Mouse (Mus musculus) cerebellum, adult 11 months (tissue): ENCODE measurements around the gene 0610030E20Rik.
A peak's percentile ranks its signal among the peaks of the same experiment; 100 is the strongest.

Experiments
- DNase-seq: peaks from one replicate; pipeline ENCODE4 v3.0.0; 2022

Gene 0610030E20Rik

DNA sequence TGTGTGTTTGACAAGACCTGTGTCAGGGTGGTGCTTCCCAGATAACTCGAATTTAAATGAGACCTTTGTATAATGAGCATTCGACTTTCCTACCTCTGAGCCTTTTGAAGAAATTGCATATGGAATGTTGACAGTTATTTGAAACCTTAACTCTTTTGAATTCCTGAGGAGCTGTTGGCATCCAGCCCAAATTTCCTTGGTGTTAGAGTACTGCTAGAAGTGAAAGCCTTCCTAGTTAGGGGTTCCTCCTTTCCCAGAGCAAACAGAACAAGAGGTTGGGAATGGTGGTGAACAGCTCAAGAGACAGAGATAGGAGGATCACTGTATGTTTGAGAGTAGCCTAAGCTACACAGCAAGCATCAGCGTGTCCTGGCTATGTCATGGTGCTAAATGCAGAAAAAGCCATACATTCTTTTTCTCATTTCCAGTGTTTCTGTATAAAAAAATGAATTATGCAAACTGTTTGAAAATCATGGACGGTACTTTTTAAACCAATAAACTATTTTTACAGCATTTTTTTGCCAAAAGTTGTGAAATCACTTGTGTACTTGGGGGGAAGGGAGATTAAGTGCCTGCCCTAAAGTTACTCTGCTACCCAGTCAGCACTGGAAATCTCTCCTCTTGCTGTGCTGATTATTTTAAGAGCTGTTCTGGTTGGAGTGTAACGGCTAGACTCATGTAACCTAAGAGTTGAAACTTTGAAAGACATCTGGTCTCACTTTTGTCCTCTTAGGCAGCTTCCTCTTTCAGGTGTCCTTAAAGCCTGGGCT is 5.7 kb downstream of the 0610030E20Rik start:
- DNase-seq = no peak

DNA sequence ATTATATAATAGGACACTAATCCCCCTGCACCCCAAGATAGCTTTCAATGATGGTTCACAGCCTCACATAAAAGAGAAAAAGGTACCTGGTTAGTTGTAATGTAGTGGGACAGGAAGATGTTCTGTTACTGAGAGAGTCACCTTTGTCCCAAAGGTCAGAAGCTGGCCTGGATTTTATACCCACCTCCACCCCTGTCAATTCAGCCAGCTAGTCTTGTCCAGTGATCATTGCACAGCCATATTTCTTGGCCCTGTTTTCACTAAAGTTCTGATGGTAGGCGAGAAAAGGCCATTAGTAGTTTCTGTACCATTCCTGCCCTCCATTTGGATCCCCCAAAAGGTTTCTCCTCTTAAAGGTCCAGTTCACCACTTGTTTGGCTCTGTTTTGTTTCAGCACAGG is 6.9 kb downstream of the 0610030E20Rik start:
- no peak for DNase-seq

DNA sequence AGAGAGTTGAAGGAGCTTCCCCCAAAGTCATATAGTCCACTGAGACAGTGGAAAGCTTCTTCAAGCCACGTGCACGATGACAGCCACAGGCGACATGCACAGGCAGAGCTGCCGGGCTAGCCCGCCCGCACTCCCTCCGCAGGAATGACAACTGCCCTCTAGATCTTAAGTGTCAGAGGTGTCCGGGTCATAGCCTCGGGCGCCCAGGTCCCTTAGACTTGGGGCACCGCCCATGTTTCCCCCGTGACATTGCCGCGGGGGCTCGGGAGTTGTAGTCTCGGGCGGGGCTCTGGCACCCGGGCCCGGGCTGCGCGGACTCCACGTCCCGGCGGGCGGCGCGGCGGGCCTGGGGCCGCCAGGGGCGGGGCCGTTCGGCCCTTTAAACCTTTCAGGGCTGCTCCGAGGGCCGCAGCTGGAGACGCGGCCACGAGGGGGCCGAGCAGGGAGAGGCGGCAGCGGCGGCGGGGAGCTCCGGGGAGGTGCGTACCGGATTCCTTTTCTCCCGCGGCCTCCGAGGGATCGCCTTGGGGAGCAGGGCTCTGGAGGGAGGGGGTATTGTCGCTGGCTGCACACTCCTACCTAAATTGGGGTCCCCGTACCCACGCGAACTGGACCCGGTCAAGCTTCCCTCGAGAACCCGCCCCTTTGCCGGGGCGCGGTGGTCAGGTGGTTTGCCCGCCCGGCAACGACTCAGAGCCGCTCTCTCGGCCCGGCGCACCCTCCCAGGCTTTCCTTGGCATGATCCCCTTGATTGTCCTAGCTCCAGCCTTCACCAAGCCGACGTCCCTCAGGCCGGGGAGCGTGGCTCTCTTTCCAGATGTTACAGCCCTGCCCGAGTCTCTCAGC is 8.2 kb downstream of the 0610030E20Rik start, which contains the start of gene Tmem150a:
Gene Tmem150a (plus strand): TSS at position 382 of the 846 bp plus-strand sequence.
- peak; percentile 66 for DNase-seq

DNA sequence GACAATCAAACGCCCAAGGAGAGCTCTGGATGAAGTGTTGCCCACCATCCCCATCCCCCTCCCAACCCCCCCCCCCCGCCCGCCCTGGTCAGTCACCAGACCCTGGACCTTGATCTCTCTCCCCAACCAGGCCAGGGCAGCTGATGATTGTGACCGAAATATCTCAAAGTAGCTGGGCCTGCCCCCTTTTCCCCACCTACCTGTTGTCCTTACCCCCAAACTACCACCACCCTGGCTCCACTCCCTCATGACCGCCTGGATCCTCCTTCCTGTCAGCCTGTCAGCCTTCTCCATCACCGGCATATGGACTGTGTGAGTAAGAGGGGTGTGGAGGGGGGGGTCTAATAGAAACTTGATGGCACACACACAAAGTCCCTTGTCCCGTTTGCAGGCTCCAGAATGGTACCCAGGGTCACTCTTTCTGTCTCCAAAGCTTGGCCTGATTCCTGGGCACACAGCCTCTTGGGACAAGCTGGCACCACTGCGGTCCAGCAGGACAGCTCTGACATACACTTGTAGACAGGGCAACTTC is 8.9 kb downstream of the 0610030E20Rik start:
- no peak for DNase-seq

DNA sequence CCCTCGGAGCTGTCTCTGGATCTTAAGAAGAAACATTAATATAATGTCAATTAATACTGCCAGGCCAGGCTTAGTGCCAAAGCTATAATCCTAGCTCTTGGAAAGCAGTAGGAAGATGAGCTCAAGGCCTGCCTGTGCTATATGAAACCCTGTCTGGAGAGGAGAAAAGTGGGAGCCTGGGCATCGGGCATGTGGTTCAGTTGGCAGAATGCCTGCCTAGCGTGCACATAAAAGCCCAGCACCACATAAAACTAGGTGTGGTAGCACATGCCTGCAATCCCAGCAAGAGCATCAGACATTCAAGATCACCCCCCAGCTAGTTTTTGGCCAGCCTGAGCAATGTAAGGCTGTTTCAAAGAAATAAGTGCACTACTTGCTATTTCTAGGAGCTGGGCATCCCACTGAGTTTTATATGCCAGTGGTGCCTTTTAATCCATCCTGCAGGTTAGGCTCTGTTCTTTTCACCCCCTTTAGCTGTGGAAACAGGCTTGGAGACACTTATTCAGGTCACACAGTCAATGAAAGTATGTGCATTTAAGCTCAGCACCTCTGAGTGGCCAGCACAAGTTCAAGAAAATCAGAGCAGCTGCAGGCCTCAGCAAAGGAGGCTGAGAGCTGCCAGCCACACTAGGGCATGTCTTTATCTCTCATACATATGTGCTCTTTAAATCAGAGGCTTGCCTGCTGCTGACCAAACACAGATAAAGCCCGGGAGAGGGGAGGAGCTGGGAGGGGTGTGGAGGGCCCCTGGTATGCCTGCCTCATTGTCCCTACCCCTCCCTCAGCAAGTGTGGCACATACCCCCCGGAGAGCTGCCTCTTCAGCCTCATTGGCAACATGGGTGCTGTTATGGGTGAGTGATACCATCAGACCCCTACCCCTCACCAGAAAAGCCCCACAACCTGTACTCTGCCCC is 10.3 kb downstream of the 0610030E20Rik start:
- no peak for DNase-seq

DNA sequence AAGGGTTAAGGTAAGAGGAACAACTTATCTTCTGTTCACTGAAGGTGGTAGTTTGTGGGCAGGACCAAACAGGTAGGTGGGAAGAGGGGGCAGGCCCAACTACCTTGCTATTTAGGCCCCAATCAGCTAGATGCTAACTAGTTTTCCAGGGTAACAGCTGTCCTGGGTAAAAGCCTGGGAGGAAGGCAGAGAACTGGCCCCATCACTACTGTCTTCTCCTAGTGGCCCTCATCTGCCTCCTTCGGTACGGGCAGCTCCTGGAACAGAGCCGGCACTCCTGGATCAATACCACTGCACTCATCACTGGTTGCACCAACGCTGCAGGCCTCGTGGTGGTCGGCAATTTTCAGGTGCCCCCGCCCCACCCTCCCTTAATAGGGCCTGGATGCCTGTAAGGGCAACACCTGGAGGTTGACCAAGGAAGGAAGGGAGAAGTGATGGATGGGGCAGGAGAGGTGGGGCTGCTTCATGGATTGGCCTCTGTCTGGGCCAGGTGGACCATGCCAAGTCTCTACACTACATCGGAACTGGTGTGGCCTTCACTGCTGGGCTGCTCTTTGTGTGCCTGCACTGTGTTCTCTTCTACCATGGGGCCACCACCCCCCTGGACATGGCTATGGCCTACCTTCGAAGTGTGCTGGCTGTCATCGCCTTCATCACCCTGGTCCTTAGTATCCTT is 11.1 kb downstream of the 0610030E20Rik start:
- DNase-seq = no peak

DNA sequence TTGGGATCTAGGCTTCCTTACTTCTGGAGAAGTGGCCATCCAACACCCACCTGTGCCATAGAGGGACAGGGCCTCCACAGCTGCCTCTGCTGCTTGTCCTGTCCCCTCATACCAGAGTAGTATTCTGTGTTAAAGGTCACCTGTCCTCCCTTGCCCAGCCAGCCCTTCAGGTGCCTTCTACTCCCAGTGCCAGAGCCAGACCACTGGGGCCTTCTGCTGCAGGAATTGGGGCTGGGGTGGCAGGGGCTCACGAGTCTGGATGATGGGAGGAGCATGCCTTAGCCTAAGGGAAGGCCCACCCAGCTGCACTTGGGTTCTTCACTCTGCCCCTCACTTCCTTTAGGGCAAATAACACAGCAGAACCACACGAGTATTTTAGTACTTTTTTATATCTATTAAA is 12.2 kb downstream of the 0610030E20Rik start:
- no peak for DNase-seq

DNA sequence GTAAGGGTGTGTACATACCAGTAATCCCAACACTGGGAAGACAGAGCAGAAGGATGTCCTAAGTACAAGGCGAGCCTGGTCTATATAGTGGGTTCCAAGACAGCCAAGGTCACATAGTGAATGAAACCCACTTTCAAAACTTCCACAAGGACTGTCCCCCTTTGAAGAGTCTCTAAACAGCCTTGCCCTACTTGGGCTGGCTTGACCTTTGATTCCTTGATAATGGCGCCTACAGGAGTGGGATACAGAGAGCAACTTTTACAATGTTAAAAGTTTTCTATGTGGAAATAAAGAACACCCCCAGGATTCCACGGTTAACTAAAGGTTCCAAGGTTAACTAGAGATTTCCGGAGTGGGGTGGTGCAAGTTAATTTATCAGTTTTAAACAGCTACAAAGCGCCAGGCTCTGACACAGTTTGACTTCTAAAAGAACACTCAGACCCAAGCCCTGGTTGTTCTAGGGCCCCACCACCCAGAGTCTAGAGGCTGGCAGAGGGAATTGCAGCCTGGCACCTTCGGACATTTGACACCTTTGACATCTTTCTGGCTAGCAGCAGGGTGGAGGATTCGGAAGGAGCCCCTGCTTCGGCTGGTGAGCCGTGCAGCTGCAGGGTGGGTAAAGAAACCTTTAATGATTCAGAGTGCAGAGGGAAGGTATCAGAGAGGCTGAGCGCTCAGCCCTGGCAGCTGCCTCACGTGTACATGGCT is 12.9 kb downstream of the 0610030E20Rik start:
- no peak for DNase-seq

DNA sequence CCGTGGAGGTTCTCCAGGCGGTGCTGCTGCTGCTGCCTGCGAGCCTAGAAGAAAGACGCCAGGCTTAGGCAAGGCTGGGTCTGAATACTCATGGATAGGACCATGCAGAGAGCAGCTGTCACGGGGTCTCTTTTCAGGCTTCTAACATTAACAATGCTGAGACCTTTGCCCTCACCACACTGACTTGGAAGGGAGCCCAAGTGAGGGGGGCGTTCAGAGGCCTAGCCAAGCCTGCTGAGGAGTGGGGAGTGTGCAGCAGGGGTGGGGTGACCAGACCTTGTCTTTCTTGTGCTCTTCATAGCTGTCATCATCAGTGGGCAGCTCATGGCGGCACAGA is 13.4 kb downstream of the 0610030E20Rik start:
- no peak for DNase-seq

DNA sequence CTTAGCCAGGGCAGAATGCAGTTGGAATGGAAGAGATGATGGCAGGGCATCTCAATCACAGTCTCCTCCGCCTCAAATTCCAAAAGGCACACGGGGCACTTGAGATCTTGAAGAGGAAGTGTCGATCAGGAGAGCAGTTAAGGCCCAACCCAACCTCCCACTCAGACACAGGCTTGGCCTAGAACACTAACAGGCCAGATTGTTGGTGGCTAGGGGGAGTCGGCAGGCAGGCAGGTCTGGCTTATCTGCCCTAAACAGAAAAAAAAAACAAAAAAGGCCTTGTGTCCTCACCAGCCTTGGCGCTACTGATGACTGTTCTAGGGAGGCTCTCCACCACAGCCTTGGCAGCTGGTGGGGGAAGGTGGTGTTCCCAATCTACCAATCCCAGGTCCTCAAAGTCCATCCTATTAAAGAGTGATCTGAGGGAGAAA is 14.0 kb downstream of the 0610030E20Rik start:
- no peak for DNase-seq

DNA sequence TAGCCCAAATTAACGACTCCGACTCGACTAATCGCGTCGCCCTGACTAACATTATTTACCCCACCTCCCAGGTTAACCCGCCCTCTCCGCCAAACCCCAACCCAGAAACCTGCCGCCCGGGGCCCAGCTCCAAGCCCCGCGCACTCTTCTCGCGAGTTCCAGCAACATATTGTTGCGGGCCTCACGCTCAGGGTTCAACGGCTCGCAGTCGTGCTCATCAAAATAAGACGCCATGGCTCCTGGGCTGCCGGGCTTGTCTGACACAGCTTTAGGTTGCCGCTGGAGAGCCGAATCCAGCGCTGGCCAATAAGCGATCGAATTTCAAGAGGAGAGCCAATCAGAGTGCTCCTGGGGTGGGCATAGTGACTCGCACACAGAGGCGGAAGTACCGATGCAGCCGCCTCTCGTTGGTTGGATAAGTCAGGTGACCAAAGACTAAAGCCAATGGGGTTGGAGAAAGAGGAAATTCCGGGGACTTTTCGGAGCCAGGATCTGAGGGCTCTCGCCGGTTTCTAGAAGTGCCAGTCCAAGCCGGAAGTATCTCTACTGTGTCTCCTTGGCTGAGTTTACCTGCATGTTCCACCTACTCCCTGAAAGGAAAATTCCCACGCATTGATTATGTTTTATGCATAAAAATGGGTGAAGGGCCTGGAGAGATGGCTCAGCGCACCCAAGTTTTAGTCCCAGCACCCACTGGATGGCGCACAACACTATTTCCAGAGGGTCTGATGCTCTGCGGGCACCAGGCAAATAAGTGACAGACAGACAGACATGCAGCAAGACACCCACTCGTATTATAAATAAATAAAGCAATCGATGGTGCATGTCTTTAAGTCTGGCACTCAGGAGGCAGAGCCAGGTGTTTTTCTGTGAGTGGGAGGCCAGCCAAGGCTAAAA is 15.3 kb downstream of the 0610030E20Rik start:
- DNase-seq = peak; percentile 94

DNA sequence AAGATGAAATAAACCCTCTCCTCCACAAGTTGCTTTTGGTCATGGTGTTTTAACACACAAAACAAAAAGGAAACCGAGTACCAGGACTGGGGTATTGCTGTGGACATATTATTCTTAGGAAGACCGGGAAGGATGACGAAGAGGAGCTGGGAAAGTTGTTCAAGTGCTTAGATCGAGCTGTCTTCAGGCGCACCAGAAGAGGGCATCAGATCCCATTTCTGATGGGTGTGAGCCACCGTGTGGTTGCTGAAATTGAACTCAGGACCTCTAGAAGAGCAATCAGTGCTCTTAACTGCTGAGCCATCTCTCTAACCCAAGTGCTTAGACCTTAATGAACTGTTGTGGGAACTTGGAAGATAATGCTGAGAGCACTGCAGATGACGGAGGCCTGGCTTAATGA is 16.9 kb downstream of the 0610030E20Rik start:
- no peak for DNase-seq

DNA sequence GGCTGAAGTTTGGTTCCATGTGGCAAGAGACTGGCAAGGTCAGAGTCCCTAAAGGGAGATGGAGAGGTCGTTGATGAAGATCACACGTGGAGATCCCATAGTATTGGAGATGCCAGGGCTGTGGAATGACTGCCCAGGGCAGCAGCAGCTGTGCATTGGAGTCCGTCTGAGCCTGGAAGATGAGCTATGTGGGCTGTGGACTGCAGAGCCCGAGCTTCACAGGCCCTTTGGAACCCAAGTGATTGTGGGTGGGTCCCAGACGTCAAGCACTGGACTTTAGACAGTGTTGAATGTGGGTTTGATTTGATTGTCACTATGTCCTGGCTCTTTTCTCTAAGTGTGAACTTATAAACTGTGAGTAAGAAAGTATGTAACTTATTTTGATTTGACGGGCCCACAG is 17.9 kb downstream of the 0610030E20Rik start:
- DNase-seq = no peak

DNA sequence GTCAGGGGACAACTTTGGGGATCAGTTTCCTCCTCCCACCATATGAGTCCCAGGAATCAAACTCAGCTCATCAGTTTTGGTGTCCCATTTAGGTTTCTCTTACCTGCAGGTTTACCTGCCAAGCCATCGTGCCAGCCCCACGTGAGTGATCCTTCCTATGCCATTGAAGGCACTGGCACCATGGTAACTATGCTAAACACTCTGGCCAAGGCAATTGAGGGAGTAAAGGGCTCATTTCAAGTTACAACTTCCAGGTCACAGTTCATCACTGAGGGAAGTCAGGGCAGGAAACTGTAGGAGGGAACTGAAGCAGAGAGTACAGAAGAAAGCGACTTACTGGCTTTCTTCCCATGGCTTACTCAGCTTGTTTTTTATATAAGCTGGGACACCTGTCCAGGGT is 19.2 kb downstream of the 0610030E20Rik start:
- no peak for DNase-seq

DNA sequence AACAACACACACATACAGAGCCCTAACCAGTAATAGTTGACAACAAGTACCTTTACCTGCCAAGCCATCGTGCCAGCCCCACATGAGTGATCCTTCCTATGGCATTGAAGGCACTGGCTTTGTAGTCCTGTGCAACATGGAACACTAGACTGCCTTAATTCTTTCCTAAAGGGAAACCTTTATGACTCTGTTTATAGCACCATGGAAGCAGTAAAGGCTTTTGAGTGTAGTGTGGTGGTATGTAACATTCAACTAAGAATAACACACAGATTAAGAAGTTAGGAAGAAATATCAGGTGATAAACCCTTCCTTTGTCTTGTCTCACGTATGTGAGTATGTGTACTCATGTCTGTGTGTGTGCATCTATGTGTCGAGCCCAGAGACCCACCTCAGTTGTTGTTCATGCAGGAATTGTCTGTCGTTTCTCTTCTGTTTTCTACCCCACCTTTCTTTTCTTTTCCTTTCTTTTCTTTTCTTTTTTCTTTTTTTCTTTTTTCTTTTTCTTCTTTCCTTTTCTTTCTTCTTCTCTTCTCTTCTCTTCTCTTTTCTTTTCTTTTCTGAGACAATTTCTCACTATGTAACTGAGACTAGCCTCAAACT is 19.8 kb downstream of the 0610030E20Rik start, which contains the start of gene Rnf181:
Gene Rnf181 (minus strand): TSS at position 113 of the 600 bp plus-strand sequence.
- DNase-seq = no peak

DNA sequence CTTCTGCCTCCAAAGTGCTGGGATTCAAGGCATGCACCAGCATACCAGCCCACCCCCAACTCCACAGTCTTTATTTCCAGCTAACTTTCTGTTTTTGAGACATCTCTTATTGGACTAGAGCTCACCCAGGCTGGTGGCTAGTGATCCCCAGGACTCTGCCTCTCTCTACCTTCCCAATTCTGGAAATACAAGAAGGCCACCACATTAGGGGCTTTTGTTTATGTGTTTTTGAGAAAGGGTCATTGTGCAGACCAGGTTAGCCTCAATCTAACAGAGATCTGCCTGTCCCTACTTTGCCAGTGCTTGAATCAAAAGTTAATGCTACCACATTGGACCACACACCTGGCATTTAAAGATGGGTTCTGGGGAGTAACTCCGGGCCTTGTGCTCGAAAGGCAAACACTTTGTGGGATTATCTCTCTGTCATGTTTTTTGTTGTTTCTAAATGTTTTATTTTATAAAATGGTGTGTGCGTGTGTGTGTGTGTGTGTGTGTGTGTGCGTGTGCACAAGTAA is 20.4 kb downstream of the 0610030E20Rik start:
- no peak for DNase-seq

DNA sequence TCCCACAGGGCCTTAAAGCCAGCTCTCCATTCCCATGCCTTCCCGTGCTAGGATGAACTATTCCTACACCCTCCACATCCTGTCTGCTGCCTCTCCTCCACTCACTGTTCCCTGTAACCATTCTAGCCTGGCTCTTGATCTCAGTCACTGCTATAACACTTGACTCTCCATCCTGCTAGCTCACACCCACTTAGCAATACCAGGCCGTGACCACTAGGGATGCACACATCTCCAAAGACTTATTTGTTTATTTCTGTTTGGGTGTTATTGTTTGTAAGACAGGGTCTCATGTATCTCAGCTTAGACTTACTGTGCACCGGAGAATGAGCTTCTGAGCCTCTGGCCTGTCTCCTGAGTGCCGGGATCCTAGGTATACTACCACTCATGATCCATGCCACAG is 22.4 kb downstream of the 0610030E20Rik start:
- DNase-seq = no peak

DNA sequence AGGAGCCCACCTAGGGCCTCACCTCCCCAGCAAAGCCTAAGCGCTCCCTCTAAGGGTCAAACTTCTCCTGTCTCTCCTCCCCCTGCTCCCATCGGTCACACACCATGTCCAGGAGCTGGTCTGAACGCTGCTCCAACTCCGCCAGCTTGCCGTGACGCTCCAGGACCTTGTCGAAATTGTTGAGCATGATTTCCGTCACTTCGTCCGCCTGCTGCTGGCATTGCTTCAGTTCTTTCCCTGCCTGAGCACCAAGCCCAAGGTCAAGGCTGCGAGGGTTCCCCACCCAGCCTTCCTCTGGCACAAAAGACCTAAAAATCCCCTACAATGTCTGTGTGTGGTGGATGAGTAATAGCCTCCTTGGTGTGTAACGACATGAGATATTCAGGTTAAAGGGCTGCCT is 23.0 kb downstream of the 0610030E20Rik start:
- DNase-seq = no peak

DNA sequence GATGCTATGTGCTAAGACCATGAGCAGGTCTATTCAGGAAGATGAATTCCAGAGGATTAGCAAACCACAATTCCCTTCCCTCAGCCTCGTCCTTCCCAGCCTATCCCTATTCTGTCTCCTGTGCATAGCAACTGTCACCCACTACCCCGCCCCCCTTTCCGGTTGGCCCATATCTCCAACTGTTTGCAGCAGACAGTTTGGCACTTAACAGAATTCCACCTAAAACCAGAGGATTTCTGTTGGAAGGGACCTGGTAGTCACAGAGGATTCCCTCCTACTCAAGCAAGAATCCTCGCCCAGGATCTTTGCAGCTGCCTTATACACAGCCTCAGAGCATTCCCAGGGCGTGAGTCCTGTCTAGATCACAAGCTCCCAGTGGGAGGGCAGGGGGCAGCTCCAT is 24.0 kb downstream of the 0610030E20Rik start:
- no peak for DNase-seq

DNA sequence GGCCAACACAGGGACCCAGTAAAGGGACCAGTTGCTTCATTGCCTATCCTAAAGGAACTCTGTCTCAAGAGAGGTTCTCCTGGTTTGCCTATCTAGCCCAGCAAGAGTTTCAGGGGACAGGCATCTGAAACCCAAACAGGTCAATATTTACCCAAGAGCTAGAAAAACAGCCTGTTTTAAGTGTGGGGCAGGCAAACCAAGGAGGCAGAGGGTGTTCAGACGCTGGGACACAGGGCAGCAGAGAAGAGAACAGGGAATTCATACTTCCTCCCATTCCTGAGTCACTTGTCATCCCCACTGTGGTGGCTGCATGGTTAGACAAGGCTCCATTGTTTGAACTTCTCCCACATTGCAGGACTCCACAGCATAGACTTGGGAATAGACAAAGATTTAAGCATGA is 24.5 kb downstream of the 0610030E20Rik start:
- DNase-seq = no peak
